Mouse (Mus musculus) embryonic fibroblast, embryonic 13.5 days (primary cell): ENCODE data around the gene Gm20388.
A peak's percentile ranks its signal among the peaks of the same experiment; 100 is the strongest.

Source experiments
- CTCF ChIP-seq: IDR thresholded peaks from 2 replicates; pipeline ENCODE4 v1.5.1; 2011; ENCODE audit warnings: mild to moderate bottlenecking, control low read depth, low read length, moderate library complexity, borderline replicate concordance; ENCODE audit not compliant: insufficient read depth
- POLR2A ChIP-seq: IDR thresholded peaks from 2 replicates; pipeline ENCODE4 v1.6.1; 2011; ENCODE audit warnings: low read depth, mild to moderate bottlenecking, control low read depth, low read length, moderate library complexity

GRCm38 (mm10) chr8:120607885-120608284 is 697.2 kb downstream of the Gm20388 start:
- TF ChIP-seq CTCF (peak; percentile 42; the same call in 1 of the 2 replicates), POLR2A (no peak)
